Mouse (Mus musculus): ENCODE results near the gene Rad23a.

- TF ChIP-seq POLR2A (IDR thresholded peaks at IDR 0.05; ENCODE audit: low read depth, low read length) (peak; percentile 87), CTCF (IDR thresholded peaks at IDR 0.05; ENCODE audit: extremely low read depth, insufficient read length, insufficient replicate concordance, low read depth, low read length) (0 out of 2 replicates have a peak, but pooled peaks have one; percentile 13)
These were observed 16.5 kb upstream of the Rad23a start, which contains the start of gene Farsa for GRCm38 (mm10) chr8:84856864-84857441.
